In genomic region chr1:52524150-52524549, GRCm38 (mm10) we compare ENCODE assay signal across 12 mouse cellular contexts. TPM values are rescaled to one million over a fixed set of nuclear protein-coding genes. Genes with fewer than 3 reads are reported as not detected.
A peak's percentile ranks its signal among the peaks of the same experiment; 100 is the strongest.
DNase-seq lines count a peak whose midpoint lies in the region; ATAC-seq lines count a peak whose summit lies in the region.
"Had no signal": no experiment of that assay in that cellular context is flagged by ENCODE, and none has a peak within 500 bp of the region (broad histone marks: within the 10 kb centered on the region; RNA-seq: fewer than 3 reads in every experiment).

No protein-coding gene starts in this region.

- H3K9ac ChIP-seq in hindbrain, embryonic 15.5 days, result no peak overlapping the region
- H3K9ac ChIP-seq: embryonic facial prominence, embryonic 15.5 days; heart, embryonic 12.5 days; liver, embryonic 15.5 days had no signal

- H3K4me2 ChIP-seq in hindbrain, embryonic 15.5 days, result no peak overlapping the region
- H3K4me2 ChIP-seq: embryonic facial prominence, embryonic 15.5 days; heart, embryonic 12.5 days; liver, embryonic 15.5 days had no signal

- H3K4me1 ChIP-seq in hindbrain, embryonic 15.5 days (replicated peaks), result no peaks in the 10 kb centered on the region; the same call in 1 of the 2 replicates
- H3K4me1 ChIP-seq: embryonic facial prominence, embryonic 15.5 days; liver, embryonic 15.5 days had no signal

- WGBS in hindbrain, embryonic 15.5 days, result 50% methylated on average over 7 of the region's 7 CpGs

- H3K36me3 ChIP-seq in hindbrain, embryonic 15.5 days, result no peaks in the 10 kb centered on the region
- H3K36me3 ChIP-seq: embryonic facial prominence, embryonic 15.5 days; heart, embryonic 12.5 days; liver, embryonic 15.5 days had no signal

- H3K4me3 ChIP-seq in hindbrain, embryonic 15.5 days, result no peak overlapping the region
- H3K4me3 ChIP-seq: embryonic facial prominence, embryonic 15.5 days; heart, embryonic 12.5 days; liver, embryonic 15.5 days had no signal

- H3K27ac ChIP-seq in hindbrain, embryonic 15.5 days (replicated peaks), result no peak overlapping the region
- H3K27ac ChIP-seq: embryonic facial prominence, embryonic 15.5 days; liver, embryonic 15.5 days had no signal

- H3K9me3 ChIP-seq in hindbrain, embryonic 15.5 days, result no peaks in the 10 kb centered on the region
- H3K9me3 ChIP-seq: embryonic facial prominence, embryonic 15.5 days; heart, embryonic 12.5 days; liver, embryonic 15.5 days had no signal

- peak; percentile 20 to 34 for DNase-seq in cerebellum, postnatal 14 days
- DNase-seq in embryo, embryonic 11 days, result peak; percentile 11
- peak; percentile 57 to 60 for DNase-seq in left cerebral cortex, postnatal 25 days (ENCODE audit: low spot score in 2 of 2)
- DNase-seq in urinary bladder, adult 2 months (ENCODE audit: low spot score), result no peak
- no peak for DNase-seq in gastrocnemius, postnatal 36 days
- DNase-seq: kidney, adult 8-10 months had no signal

- intact Hi-C loops in left cerebral cortex, postnatal 25 days (cut with DNase I), result no loop called here
- intact Hi-C loops in gastrocnemius, postnatal 36 days (cut with DNase I), result no loop called here

- no peaks in the 10 kb centered on the region for H3K27me3 ChIP-seq in hindbrain, embryonic 15.5 days
- H3K27me3 ChIP-seq: embryonic facial prominence, embryonic 15.5 days; heart, embryonic 12.5 days; liver, embryonic 15.5 days had no signal

- no peak for ATAC-seq in cerebellum, adult (ENCODE audit: insufficient number of reproducible peaks, low FRiP score, low TSS enrichment)
- ATAC-seq in hindbrain, embryonic 15.5 days (ENCODE audit: low FRiP score, low read depth), result peak; percentile 74; the same call in 1 of the 2 replicates
- ATAC-seq in erythroid progenitor cell, adult 5-6 weeks (replicated peaks; ENCODE audit: low FRiP score, poor library complexity, severe bottlenecking), result no peak

RNA-seq across cellular contexts. Expression of gene Nab1, which starts 23.7 kb away (rescaled TPM):
- 12.5 and 14.6 TPM in 2 replicates for polyA plus RNA-seq in hindbrain, embryonic 15.5 days (2015; fragmentation: Nextera tagmentation; extraction: Ambion mirVana)
- 10 to 100 TPM; 25.6 to 26.2 TPM for total RNA-seq in left cerebral cortex, postnatal 25 days (2021)
- polyA plus RNA-seq in urinary bladder, adult 2 months (2012; rRNA removed), result 35.2 and 40.1 TPM in 2 replicates
- total RNA-seq in erythroid progenitor cell, adult 5-6 weeks (2015; ENCODE audit: low replicate concordance), result 9.6 and 14.8 TPM in 2 replicates
- total RNA-seq in erythroid progenitor cell, adult 5-6 weeks (2017; ENCODE audit: low replicate concordance), result 7.2 and 10.4 TPM in 2 replicates
- 10 to 100 TPM in 1 of 2 experiments, 1 to 10 TPM in 1; 9.3 to 11.7 TPM for total RNA-seq in gastrocnemius, postnatal 36 days (2021)

Comparison
In these comparisons a context has a peak if more than half of its experiments do, and no peak if none do; other contexts are left out.
1. DNase-seq: peak in cerebellum, postnatal 14 days (2 of 2), embryo, embryonic 11 days (single experiment) and left cerebral cortex, postnatal 25 days (2 of 2); none in urinary bladder, adult 2 months (single experiment) and gastrocnemius, postnatal 36 days (0 of 2).